Mouse (Mus musculus) olfactory bulb, adult 2 months (tissue): Measurements from ENCODE around the gene Wwc2.

Experiments used
- CTCF ChIP-seq: fragments of 200-500 bp; IDR thresholded peaks from 2 replicates; pipeline ENCODE4 v1.5.1; 2012; ENCODE audit warnings: low read depth, mild to moderate bottlenecking, low read length, moderate library complexity; ENCODE audit not compliant: insufficient read depth
- POLR2A ChIP-seq: fragments of 200-500 bp; IDR thresholded peaks from 2 replicates; pipeline ENCODE4 v1.6.1; 2012; ENCODE audit warnings: mild to moderate bottlenecking, low read depth, low read length, moderate library complexity; ENCODE audit not compliant: insufficient read depth

DNA sequence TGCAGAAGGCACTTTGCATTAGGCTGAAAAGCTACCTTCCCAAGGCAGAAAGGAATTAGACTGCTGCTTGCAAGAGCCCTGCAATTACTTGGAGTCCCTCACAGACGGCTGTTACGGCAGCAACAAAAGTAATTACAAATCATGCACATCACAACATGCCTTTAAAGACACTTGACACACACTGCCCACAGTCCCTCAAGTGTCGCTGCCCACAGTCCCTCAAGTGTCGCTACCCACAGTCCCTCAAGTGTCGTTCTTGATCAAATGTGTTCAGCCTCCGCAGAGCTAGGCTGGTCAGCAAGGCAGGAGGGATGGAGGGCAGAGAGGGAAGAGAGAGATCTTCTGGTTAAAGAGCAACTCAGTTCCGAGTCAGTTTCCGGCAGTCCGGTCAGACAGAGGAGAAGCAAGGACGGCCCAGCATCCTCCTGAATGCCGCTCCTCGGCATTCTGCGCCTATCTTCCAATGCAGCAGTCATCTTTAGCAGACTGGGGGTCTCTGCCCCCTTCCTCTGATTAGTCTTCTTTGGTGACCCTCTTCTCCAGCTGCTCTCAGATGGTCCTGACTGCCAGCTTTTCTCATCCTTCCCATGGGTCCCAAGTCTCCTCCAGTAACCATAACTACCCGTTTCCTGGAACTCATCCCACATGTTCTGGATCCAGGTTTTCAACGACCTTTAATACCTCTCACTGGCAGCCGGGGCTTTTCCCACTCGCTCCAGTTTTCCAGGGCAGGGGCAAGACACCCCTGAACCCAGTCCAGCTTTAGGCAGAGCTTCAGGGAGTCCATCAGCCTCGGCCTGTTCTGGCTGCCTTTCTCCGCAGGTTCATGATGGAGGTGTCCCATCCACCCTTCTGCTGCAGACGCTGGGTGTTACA, 23.4 kb downstream of the Wwc2 start:
- TF ChIP-seq CTCF: no peak
- TF ChIP-seq POLR2A: no peak
